Mouse (Mus musculus): ENCODE data around the gene Dnaic2.

DNA sequence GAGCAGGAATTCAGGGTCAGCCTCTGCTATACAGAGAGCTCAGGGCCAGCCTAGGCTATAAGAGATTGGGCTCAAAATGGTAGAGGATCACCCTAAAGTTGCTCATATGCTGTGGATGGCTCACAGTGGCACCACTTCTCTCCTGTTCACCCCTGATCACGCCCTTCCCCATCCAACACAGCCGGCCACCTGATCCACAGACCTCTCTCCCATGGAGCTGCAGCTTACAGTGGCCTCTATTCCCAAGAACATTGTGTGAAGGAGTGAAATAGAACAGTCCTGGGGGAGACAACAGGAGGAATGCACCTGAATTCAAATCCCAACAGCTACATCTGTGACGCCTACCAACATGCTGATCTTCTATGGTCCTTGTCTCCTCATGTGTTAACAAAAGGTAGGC lies 71.4 kb downstream of the Dnaic2 start, which contains the start of gene Gpr142:
- TF ChIP-seq CTCF (IDR thresholded peaks at IDR 0.05; ENCODE audit: low read depth, low read length) (no peak), EP300 (IDR thresholded peaks at IDR 0.05; ENCODE audit: insufficient read depth, low read depth, low read length) (no peak)
